Mouse (Mus musculus) limb, embryonic 11.5 days (tissue): Measurements from ENCODE around the gene Xpo6. TPM values are rescaled to one million over a fixed set of nuclear protein-coding genes. Genes with fewer than 3 reads are reported as not detected.

ENCODE experiments used
- ATAC-seq: fragments of 200-750 bp; cut with Nextera tagmentation; 2 replicates; pipeline ENCODE4 v1.8.0; 2017; ENCODE audit warnings: low read depth; ENCODE audit not compliant: insufficient number of reproducible peaks, low FRiP score, low TSS enrichment
- DNase-seq: peaks from one replicate; pipeline ENCODE4 v3.0.0-alpha.2; 2015; ENCODE audit warnings: low spot score
- H3K27ac ChIP-seq: fragments of 300-500 bp; sonication (generic); replicated peaks from 2 replicates; pipeline ENCODE4 v1.5.1; 2014; ENCODE audit warnings: low read depth, mild to moderate bottlenecking, low read length
- H3K27me3 ChIP-seq: fragments of 300-500 bp; sonication (generic); 2 replicates; pipeline ENCODE4 v1.6.1; 2014; ENCODE audit warnings: mild to moderate bottlenecking, low read length, mixed read lengths; ENCODE audit not compliant: control insufficient read depth, insufficient read depth
- H3K36me3 ChIP-seq: fragments of 300-500 bp; sonication (generic); 2 replicates; pipeline ENCODE4 v1.6.1; 2014; ENCODE audit warnings: mild to moderate bottlenecking, low read length, moderate library complexity, mixed read lengths; ENCODE audit not compliant: control insufficient read depth, insufficient read depth
- H3K4me1 ChIP-seq: fragments of 300-500 bp; sonication (generic); 2 replicates; pipeline ENCODE4 v1.6.1; 2014; ENCODE audit warnings: low read length, mixed read lengths; ENCODE audit not compliant: control insufficient read depth, insufficient read depth
- H3K4me2 ChIP-seq: fragments of 300-500 bp; sonication (generic); 2 replicates; pipeline ENCODE4 v1.6.1; 2014; ENCODE audit warnings: low read depth, mild to moderate bottlenecking, moderate library complexity; ENCODE audit not compliant: severe bottlenecking
- H3K4me3 ChIP-seq: fragments of 300-500 bp; sonication (generic); 2 replicates; pipeline ENCODE4 v1.5.1; 2014; ENCODE audit warnings: low read depth, low read length
- H3K9ac ChIP-seq: fragments of 300-500 bp; sonication (generic); 2 replicates; pipeline ENCODE4 v1.6.1; 2014; ENCODE audit warnings: mild to moderate bottlenecking, low read length
- H3K9me3 ChIP-seq: fragments of 300-500 bp; sonication (generic); 2 replicates; pipeline ENCODE4 v1.6.1; 2016; ENCODE audit warnings: low read length; ENCODE audit not compliant: control insufficient read depth
- WGBS: fragments of 180-500 bp; shearing (Covaris S2); extraction: QIAGEN DNeasy Blood & Tissue Kit; methylation state at CpG from one replicate; pipeline ENCODE4 v1.1.7; 2014; 5-methylcytosine and 5-hydroxymethylcytosine counted together
- polyA plus RNA-seq: library from polyadenylated mRNA; unstranded; fragments of >200 nt; fragmentation: Nextera tagmentation; extraction: Ambion mirVana; gene quantifications from 2 replicates; pipeline ENCODE4 v1.2.1, GENCODE M21; 2014

Xpo6 gene
- polyA plus RNA-seq, 1 experiment from 2014 or later, result 70.0 TPM

DNA sequence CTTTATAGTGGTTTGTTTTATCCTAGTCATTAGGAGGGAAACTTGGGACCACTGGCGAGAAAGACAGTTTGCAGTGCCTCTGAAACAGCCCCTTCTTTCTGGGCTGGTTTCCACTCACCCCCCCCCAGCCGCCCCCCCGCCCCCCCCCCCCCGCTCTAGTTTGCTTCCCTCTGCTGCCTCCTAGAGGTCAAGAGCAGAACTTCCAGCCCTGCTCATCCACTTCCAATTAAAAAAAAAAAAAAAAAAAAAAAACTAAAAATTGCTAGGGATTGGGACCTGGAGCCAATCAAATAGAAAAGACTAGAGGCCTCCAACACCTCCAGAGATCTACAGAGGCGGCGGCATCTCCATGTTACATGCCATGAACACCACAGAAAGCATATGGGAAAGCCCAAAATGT is 112.1 kb downstream of the Xpo6 start:
- no peak overlapping the region for H3K4me2 ChIP-seq
- H3K4me1 ChIP-seq, result peaks cover 5% of the 10 kb centered on the region; the same call in 1 of the 2 replicates
- 15% methylated on average over 6 of the region's 6 CpGs for WGBS
- DNase-seq (no peak), ATAC-seq (no peak)
- H3K27me3 ChIP-seq, result peaks cover 16% of the 10 kb centered on the region
- H3K27ac ChIP-seq, result no peak overlapping the region
- no peak overlapping the region for H3K9ac ChIP-seq
- H3K36me3 ChIP-seq, result no peaks in the 10 kb centered on the region
- no peak overlapping the region for H3K4me3 ChIP-seq
- no peaks in the 10 kb centered on the region for H3K9me3 ChIP-seq

DNA sequence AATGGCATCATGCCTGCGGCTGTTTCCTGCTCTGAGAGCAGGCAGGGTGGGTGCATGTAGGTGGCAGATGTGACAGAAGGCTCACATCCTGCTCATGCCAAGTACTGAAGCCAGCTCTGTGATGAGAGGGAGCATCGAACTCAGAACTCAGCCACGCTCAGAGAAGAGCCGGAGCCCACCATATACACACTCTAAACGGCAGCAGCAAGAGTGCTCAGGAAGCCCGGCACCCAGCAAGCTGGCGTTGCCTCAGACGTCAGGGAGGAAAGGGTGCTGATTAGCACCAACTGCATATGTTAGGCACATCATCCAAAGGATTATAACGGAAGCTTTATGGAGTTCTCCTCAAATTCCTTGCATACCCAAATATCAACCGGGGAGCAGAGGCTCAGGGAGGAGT is 112.7 kb downstream of the Xpo6 start:
- no peaks in the 10 kb centered on the region for H3K9me3 ChIP-seq
- H3K9ac ChIP-seq, result no peak overlapping the region
- H3K4me3 ChIP-seq, result no peak overlapping the region
- DNase-seq (no peak), ATAC-seq (no peak)
- H3K27ac ChIP-seq, result no peak overlapping the region
- H3K27me3 ChIP-seq, result peaks cover 21% of the 10 kb centered on the region
- peaks cover 5% of the 10 kb centered on the region for H3K4me1 ChIP-seq
- no peaks in the 10 kb centered on the region for H3K36me3 ChIP-seq
- WGBS, result 75% methylated on average over 10 of the region's 10 CpGs
- H3K4me2 ChIP-seq, result no peak overlapping the region

DNA sequence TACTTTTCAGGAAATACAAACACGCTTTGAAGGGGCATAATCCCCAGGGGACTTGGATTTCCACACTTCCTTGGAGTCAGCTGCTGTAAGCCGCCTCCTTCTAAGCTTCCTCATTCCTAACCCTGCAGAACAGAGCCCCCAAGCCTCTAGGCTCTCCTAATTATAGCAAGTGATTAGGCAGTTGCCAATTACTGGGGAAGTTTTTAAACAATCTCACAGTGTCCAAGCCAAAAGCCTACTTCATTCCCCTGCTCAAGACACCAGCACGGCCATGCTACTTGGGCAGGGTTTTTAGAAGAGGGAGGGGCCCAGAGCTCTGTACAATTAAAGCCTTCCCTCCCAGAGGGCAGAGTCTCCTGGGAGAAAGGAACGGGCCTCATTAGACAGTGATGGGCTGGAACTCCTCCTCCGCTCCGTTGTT is 114.0 kb downstream of the Xpo6 start:
- H3K9me3 ChIP-seq, result no peaks in the 10 kb centered on the region
- no peak overlapping the region for H3K9ac ChIP-seq
- 13% methylated on average over 6 of the region's 6 CpGs for WGBS
- no peak overlapping the region for H3K27ac ChIP-seq
- H3K4me2 ChIP-seq, result no peak overlapping the region
- H3K36me3 ChIP-seq, result no peaks in the 10 kb centered on the region
- peaks cover 10% of the 10 kb centered on the region for H3K4me1 ChIP-seq
- ATAC-seq (peak; percentile 14; the same call in 1 of the 2 replicates), DNase-seq (peak; percentile 44)
- no peak overlapping the region for H3K4me3 ChIP-seq
- H3K27me3 ChIP-seq, result peaks cover 34% of the 10 kb centered on the region

DNA sequence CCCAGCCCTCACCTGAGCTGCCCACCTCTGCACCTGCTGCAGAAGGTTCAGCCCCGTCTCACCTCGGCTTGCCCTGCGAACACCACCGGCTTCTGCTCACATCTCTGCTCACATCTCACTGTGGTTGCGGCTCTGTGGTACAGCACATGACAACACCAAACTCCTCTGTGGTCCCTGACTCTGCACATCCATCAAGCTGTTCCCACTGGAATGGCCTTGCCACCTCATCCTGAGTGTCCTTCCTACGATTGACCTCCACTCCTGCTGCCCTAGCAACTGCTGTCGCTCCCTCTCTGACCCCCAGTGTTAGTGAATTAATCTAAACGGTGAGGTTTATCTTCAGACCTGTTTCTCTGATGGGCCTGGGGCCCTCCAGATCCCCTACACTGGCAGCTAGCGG is 115.1 kb downstream of the Xpo6 start:
- Histone ChIP-seq H3K9ac (no peak overlapping the region), H3K4me1 (peaks cover 10% of the 10 kb centered on the region), H3K27ac (no peak overlapping the region), H3K9me3 (no peaks in the 10 kb centered on the region), H3K4me2 (no peak overlapping the region), H3K27me3 (peaks cover 45% of the 10 kb centered on the region), H3K36me3 (no peaks in the 10 kb centered on the region), H3K4me3 (no peak overlapping the region)
- 92% methylated on average over 9 of the region's 9 CpGs for WGBS
- ATAC-seq (no peak), DNase-seq (no peak)

DNA sequence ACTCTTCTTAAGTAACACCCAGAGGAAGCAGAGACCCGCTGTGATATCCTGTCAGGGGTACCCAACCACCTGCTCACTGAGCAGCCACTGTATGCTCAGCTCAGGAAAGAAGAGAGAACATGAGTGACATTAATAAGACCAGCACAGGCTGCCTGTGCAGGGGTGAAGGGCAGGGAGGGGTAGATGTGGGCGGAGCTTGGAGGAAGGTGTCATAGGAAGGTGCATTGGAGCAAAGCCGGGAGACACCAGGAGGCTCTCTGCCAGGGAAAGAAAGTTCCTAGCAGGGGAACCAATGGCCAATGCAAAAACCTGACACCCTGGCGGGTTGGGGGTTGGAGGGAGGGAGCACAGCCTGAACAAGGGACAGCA is 116.3 kb downstream of the Xpo6 start:
- Histone ChIP-seq H3K27me3 (peaks cover 51% of the 10 kb centered on the region), H3K4me2 (no peak overlapping the region), H3K9me3 (no peaks in the 10 kb centered on the region), H3K4me3 (no peak overlapping the region), H3K27ac (no peak overlapping the region), H3K36me3 (no peaks in the 10 kb centered on the region), H3K9ac (no peak overlapping the region), H3K4me1 (peaks cover 10% of the 10 kb centered on the region)
- ATAC-seq (no peak), DNase-seq (no peak)
- 6% methylated on average over 4 of the region's 4 CpGs for WGBS

DNA sequence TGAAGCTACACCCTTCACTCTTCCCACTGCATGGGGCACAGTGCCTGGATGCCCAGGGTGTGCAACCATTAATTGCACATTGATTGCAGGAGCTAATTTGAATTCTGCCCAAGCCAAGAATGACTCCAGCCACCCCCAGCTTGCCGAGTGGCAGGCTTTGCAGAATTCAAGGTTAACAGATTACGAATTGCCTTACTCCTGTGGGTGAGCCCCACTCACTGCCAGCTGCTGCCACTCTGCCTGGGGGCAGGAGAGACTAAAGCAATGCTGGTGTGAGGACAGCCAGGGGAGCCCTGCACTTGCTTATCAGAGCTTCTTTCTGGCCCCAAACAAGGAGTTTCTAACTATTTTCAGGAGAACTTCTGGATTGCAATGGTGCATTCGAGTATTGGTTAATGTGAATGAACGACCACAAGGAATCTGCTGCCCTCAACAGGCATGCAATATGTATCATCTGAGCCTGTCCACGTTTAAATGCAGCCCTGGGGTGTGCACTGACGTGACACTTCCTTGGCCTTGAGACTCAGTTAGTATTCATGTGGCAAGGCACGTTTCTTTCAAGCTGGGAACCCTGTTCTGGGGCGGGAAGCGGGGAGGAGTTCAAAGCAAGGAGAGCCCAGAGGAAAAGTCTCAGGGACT is 116.8 kb downstream of the Xpo6 start:
- no peak overlapping the region for H3K4me3 ChIP-seq
- no peak for DNase-seq

DNA sequence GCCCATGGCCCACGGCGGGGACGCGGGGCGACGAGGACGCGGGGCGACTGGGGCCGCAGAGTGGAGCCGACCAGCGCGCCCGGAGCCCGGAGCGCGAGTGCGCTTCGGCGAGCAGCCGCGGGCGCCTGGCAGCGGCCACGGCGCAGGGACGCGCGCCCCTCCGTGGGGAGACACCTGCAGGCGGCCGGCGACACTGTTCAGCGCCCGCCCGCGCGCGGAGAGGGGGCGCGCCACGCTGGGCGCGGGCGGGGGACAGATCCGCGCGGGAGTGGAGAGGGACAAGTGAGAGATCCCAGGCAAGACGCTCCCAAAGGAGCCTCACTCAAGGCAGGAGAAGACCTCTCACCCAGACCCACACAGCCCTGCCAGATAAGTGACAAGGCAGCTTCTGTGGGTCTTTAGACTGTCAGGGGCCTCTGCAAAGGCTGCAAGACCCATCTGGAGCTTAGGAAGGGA is 118.0 kb downstream of the Xpo6 start, which contains the start of gene Gsg1l:
Gene Gsg1l, minus strand, starts transcription at position 126 of the 456 bp plus-strand sequence.
- DNase-seq (peak; percentile 47), ATAC-seq (no peak)
- WGBS, result under 1% methylated on average over 48 of the region's 49 CpGs
- H3K9ac ChIP-seq, result peak within 1 kb of the TSS; percentile 50
- H3K27ac ChIP-seq, result no peak within 1 kb of the TSS
- H3K4me2 ChIP-seq, result peak within 1 kb of the TSS; percentile 100
- peaks cover 10% of the 10 kb centered on the region for H3K4me1 ChIP-seq
- peaks cover 51% of the 10 kb centered on the region for H3K27me3 ChIP-seq
- H3K9me3 ChIP-seq, result no peaks in the 10 kb centered on the region
- H3K4me3 ChIP-seq, result peak within 1 kb of the TSS; percentile 51
- no peaks in the 10 kb centered on the region for H3K36me3 ChIP-seq

More for the DNA sequence above, 116.8 kb downstream of the Xpo6 start:
- Histone ChIP-seq H3K27ac (no peak overlapping the region), H3K27me3 (peaks cover 51% of the 10 kb centered on the region), H3K4me2 (no peak overlapping the region), H3K9ac (no peak overlapping the region), H3K4me1 (peaks cover 10% of the 10 kb centered on the region), H3K9me3 (no peaks in the 10 kb centered on the region), H3K36me3 (no peaks in the 10 kb centered on the region)
- no peak for ATAC-seq
- 22% methylated on average over 9 of the region's 9 CpGs for whole genome bisulfite sequencing

DNA sequence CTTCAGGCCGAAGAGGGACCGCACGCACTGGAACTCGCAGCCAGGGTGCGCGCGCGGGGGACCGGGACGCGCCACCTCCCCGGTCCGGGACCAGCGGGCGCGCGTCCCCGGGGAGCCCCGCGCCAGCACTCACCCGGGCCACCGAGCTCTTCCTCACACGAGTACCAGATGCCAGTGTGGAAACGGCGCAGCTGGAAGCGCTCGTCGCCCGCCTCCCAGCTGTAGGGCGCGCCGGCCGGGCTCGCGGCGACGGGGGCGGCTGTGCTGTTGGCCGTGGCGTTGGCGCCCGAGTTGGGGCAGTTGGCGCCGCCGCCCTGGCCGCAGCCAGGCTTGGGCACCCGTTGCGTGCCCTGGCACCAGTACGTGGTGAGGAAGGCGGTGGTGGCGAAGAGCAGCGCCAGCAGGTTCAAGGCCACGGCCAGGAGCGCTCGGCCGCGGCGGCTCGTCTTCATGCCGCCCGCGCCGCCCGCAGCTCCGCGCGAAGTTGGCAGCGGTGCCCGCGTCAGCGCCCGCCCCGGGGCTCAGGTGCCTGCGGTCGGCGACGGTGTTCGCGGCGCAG is 118.5 kb downstream of the Xpo6 start:
- peak overlapping the region; percentile 50 for H3K9ac ChIP-seq
- peak overlapping the region; percentile 51 for H3K4me3 ChIP-seq
- ATAC-seq (no peak), DNase-seq (peak; percentile 47)
- peak overlapping the region; percentile 100 for H3K4me2 ChIP-seq
- peaks cover 51% of the 10 kb centered on the region for H3K27me3 ChIP-seq
- H3K4me1 ChIP-seq, result peaks cover 10% of the 10 kb centered on the region
- H3K36me3 ChIP-seq, result no peaks in the 10 kb centered on the region
- WGBS, result under 1% methylated on average over 78 of the region's 80 CpGs
- no peak overlapping the region for H3K27ac ChIP-seq
- H3K9me3 ChIP-seq, result no peaks in the 10 kb centered on the region
